Mouse (Mus musculus) cerebellum, postnatal 36 days (tissue): ENCODE measurements around the gene Cdyl.
A peak's percentile ranks its signal among the peaks of the same experiment; 100 is the strongest.

Source experiments
- DNase-seq, 2 experiments: peaks; one replicate each; pipeline ENCODE4 v3.0.0; 2021 to 2022; ENCODE audit warnings: mixed read lengths in 2 of 2

Cdyl gene

DNA sequence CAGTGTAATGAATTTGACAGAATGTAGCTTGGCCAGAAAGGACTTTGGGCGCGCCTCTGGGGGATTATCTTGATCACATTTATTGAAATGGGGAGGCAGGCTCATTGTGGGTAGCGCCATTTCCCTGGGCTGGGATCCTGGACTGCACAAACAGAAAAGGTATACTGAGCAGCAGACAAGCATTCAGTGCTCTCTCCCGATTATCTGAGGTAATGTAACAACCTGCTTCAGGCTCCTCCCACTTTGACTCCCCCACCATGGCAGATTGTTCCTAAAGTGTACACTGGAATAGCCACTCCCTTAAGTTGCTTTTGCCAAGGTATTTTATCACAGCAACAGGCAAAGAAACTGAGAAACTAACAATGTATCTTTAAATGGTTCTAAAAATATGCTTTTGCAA is 58.0 kb downstream of the Cdyl start:
- no peak for DNase-seq

DNA sequence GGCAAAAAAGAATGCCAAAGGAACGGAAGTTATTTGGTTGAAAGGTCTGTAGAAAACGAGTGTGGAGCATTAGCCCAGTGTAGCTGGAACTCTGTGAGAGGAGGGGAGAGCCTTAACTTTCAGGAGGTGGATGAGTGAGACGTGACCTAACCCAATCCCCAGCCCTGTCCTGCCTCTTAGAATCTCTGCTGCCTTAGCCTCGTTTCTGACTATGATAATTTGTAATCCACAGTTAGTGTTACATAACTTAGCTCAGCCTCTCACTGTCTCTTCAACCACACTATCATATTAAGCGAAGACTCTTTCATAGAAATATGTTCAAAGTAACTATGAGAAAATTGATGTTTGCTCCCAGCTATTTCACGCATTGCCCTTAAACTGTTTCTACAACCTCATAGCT is 59.9 kb downstream of the Cdyl start:
- no peak for DNase-seq

DNA sequence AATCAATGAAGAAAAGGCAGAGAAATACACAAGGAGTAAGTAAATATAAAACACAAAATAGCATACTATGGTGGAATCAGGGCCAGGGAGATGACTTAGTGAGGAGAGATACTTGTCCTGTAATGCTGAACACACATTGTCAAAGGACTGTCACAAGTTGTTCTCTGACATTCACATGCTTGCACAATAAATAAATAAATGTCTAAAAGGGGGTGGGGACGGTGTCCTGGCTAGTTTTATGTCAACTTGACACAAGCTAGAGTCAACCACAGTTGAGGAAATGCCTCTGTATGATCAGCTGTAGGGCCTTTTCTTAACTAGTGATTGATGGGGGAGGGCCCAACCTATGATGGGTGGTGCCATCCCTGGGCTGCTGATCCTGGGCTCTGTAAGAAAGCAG is 63.4 kb downstream of the Cdyl start:
- DNase-seq: no peak

DNA sequence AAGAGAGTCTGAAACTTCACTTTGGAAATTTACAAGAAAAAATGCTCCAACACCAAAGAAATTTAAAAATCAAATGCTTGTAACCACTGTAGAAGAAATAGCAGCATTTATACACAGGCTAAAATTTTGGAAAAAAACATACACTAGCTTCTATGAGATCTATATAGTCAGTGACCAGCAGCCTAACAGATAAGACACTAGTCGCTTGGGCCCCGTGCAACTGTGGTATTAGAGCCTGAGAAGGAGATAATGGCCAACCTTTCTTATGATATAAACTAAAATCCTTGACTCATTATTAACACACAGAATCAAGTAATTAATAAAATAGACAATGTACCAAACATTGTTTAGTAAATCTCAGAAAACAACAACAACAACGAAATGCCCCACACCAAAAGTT is 66.4 kb downstream of the Cdyl start:
- no peak for DNase-seq

DNA sequence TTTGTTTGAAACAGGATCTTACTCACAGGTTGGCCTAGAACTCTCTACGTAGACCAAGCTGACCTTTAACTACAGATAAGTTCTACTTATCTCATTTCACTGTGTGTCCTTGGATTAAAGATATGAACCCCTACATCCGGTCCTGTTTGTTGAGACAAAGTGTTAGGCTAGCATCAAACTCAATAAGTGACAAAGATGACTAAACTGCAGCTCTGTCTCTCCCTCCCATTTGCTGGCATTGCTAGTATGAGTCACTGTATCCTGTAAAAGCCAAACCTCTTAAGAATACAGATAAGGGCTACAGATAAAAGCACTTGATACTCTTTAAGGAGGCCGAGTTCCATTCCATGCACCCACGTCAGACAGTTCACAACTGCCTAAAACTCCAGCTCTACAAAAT is 72.5 kb downstream of the Cdyl start:
- DNase-seq: no peak

DNA sequence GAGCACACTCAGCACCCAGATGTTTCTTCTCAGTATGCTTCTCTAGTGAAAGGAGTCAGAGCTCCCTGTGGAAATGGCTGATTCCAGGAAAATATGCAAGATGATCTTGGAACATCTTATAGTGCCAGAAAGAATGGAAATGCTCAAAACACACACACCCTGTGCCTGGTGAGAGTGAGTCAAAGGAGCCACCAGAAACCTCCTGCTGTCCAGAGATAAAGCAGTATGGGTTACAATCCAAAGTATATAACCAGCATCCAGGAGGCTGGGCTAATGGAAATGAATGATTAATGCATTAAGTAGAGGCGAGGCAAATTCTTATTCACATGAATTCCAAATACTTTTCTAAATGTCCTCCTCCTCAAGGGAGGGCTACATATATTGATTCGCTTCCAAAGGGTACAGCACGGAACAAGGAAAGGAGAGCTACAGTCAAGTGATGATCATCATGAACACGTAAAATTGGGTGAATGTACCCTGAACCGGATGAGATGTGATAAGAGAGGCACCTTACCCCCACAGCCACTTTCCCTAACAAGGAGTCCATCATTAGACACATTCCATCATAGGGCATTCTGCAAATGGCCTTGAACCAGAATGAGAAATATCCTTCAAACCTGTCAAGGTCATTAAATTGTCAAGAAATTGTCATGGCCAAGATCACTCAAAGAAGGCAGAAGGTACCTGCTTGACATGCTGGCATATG is 73.4 kb downstream of the Cdyl start:
- DNase-seq: no peak

DNA sequence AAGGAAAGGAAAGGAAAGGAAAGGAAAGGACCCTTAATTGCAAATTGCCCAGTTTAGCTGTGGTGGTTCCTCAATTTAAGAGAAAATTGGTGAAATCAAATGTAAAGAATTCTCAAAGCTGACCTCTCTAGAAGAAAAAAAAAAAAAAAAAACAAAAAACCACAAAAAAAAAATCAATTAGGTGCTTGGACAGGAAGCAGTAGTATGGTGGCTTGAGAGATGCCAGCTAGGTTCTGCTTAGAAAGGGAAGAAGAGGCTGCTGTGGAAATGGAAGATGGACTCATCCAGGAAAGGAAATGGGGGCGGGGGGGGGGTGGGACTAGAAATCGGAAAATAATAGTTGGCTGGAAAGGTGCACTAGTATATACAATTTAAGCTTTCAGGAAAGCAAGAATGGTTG is 77.9 kb downstream of the Cdyl start:
- DNase-seq: no peak

DNA sequence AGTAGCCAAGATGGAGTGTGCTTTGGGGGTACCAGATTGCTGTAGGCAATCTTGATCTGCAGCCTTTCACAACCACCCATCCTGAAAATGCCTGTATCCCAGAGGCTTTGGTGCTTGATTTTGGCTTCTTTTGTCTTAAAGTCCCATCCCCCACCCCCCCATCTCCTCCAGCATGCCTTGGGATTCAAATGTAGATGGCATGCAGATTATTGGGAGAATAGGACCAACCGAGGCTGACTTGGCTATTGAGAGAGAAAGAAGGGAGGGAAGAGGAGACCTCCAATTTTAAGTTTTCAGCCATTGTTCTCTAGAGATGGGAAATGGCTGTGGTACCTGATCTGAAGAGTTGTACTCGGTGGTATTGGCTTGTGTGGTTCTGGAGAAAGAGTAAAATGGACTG is 78.6 kb downstream of the Cdyl start:
- no peak for DNase-seq

DNA sequence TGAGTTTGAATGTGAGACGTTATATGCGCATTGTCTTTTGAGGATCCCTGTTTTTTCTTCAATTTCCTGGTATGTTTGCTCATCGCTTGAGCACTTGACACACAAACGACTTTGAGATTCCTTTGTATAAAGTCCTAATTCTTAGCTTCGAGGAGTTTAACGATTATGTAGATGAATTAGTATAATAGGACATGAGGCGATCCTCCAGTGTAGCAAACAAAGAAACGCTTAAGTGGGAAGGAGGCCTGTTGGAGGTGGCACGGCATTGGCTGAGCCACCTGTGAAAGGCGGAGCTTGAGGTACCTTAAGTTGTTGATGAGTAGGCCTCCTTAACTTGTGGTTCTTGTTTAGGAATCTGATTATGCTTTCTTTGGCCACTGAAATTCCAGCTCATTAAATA is 79.8 kb downstream of the Cdyl start:
- no peak for DNase-seq

DNA sequence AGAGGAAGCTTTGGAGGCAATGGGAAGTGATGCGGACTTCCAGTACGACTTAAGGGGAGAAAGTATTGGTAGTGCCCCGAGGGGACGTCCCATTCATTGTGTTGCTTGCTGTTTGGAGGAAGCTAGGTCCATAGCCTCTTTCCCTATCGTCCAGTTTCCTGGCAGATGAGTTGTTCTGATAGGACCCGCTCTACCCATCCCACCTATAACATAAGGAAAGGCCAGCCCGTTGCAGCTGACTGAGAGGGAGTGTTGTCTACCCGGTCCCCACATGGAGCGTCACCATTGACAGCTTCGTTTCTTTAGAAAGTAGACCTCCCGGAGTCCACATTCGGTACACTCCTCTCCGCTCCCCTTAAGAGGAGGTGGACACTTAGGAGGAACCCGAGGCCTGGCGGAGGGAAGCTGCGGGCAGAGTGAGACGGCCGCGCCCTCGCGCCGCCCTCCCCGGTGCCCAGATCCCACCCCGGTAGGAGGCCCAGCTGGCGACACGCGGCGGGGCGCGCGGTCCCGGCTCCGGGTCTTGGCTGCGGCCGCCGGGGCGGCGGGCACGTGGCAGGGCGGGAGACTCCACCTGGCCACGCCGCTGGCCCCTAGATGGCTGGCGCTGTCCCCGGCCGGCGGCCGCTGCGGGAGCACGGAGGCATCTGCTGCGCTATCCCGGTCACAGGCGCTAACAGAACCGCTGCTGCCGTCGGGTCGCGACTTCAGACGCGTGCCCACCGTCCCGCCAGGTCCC is 80.8 kb downstream of the Cdyl start:
- DNase-seq: peak; percentile 68 to 75

DNA sequence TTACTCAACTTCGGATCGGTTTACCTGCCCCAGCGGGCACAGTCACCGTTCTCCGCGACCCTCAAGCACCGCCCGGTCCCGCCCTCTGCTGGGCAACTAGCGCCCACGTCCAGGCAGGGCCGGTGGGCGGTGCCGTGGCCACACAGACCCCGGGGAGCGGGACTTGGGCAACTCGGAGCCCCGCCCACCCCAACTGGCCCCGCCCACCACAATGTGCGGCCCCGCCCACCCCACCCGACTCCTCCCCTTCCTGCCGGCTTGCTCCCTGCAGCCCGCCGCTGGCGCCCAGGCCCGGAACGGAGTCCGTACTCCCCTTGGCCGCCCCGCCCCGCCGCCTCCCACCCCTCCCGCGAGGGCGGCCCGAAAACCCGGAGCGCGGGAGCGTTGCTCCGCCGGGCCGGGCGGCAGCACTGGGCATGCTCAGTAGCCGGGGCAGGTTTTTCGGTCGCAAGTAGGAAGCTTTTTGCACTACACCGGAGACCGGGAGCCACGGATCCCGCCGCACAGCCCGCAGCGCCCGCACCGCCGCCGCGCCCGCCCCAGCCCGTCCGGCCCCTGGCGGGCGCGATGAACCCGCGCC is 81.5 kb downstream of the Cdyl start:
- DNase-seq: peak; percentile 80 to 89

DNA sequence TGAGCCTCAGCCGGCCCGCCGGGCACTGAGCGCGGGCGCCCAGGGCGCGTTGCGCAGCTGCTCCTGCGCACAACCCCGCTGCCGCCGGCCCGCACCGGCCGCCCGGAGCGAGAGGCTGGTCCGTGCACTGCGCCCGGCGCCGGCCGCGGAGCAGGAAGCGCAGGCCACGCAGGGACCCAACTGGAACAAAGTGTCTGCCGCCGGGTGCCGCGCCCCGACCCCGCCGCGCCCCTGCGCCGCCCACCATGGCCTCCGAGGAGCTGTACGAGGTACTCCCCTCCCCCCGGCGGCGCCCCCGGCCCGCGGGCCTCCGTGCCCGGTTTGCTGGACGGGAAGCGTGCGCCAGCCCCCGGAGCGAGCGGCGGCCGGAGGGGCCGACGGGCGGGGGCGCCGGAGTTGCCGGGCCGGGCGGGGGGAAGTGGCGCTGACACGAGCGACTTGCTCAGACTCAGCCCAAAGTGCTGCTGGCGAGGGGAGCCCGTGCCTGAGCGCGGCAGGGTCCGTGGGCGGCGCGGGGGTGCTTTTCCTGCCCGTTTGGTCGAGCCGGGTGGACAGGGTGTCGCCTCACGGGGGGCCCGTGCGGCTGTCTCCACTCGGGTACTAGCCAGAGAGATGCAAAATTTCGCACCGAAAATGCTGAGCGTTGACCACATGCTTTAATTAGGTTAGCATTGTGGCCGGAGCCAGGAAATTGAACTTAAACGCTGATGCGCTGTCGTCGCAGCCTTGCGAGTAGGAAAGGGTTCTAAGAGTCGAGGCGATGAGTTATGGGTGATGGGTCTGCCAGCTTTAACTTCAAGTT is 82.2 kb downstream of the Cdyl start:
- peak; percentile 45 to 57 for DNase-seq

DNA sequence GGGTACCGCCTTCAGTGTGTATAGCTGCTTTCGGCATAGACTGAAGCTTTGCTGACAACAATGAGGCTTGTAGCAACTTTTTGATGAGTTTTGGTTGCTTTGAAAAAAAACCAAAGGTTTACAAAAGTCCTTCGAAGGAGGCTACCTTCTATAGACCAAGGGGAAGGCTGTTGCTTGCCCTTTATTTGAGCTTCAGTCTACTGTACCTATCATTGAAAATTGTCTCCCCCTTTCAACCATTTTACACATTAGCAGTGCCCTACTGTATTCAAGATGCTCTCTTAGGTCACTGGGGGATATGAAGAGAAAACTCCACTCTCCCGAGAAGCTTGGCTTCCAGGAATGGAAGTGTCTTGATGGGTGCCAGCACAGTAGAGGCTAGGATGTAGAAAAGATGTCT is 83.1 kb downstream of the Cdyl start:
- DNase-seq: no peak

DNA sequence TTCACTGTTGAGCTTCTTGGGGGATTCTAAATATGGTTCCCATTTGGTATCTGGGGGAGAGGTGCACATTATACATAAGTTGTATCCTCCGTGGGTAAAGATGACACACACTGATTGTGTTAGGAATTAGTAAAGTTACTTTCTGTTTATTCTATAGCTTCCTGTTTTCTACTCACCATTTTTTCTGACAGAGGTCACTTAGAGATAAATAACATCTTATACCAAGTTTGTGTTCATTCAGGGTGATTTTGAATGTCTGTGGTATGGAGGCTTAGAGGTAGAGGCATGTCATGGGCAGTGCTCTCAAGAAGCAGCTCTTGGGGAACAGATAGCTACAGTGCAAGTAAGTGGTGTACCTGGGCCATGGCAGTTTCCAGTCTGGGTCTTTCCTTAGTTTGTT is 83.6 kb downstream of the Cdyl start:
- no peak for DNase-seq

DNA sequence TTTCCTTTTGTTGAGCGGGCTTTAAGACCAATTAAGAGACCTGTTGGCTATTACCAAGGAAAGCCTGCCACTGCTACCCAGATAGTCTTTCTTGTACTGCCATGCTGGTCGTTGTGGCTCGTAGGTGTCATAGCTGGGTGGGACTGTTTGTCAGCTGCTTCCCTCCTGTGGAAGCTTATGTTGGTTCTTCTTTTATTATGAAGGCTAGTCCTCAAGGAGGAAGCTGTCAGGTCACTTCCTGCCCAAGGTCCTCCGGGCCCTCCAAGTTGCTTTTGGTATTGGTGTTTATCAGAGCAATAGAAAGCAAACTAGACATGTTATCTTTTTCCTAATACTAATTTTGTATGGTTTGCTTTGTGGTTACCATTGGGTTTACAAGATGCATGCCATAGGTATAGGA is 89.6 kb downstream of the Cdyl start:
- DNase-seq: peak in 1 of 2 experiments; percentile 1

DNA sequence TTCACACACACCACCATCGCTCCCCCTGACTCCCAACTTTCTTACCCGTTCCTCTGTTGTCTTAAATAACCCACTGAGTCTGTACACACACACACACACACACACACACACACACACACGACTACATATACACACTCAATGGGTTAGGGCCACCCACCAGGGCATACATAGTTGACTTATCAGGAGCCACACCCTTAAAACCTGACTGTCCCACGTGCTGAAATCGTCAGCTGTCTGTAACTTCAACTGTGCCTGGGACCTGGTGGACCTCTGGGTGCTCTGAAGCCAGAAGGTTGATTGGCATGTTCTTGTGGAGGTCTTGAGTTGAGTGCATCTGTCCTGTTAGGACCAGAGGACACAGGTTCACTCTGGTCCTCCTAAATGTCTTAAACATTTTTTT is 90.0 kb downstream of the Cdyl start:
- DNase-seq: peak in 1 of 2 experiments; percentile 0

DNA sequence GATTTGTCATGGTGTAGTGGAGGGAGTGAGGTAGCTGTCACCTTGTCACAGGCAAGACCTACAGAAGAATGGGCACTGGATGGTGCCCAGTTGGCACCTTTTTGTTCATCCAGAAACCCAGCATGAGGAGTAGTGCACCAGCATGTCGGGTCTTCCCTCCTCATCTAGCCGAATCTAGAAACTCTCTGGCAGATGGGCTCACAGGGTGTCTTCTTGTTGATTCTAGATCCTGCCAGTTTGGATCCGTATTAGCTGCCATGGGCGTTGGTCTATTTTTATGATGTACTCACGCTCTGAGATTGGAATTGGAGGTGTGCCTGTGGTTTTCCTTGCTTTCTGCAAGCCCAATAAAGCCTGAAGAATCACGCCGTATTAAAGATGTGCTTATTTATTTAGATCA is 92.4 kb downstream of the Cdyl start:
- peak; percentile 68 to 75 for DNase-seq

DNA sequence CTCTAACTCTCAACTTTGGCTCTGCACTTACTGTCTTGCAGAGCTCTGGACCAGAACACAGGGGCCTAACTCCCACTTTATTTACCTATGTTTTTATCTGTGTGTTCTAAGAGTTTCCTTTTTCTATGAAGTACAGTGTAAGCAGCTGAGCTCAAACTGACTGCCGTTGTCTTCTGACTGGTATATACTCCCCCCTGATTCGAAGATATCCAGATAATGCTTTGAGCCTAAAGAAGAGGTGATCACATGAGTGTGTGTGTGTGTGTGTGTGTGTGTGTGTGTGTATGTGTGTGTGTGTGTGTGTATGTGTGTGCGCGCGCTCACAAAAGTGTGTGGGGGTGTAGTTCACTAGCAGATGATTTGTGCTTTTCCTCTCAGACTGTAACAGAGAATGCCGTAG is 95.4 kb downstream of the Cdyl start:
- DNase-seq: no peak

DNA sequence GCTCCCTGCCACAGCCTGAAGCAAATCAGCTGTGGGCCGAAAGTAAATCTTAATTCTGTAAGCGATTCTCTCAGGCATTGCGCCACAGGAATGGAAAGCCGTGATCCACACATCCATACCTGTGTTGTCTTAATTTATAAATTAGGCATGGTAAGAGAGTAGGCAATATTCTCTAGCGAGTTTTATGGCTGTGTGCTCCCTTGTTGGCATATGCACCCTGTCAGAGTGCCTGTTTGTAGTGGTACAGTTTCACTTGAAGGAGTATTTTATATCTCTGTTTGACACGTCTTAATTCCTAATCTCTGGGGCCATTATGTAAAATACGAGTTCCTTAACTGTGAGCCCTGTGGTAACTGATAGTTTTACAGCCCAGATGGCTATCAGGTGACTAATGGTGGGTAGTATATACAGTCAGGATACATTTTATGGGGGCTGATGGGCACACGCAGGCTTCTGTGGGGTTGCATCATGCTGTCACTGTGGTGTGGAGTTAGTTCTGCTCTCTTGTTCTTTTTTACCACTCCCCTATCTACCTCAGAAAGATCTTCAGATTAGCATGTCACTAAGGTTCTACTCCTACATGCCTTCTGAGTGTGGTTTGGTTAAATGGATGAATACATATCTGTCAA is 96.1 kb downstream of the Cdyl start:
- no peak for DNase-seq

DNA sequence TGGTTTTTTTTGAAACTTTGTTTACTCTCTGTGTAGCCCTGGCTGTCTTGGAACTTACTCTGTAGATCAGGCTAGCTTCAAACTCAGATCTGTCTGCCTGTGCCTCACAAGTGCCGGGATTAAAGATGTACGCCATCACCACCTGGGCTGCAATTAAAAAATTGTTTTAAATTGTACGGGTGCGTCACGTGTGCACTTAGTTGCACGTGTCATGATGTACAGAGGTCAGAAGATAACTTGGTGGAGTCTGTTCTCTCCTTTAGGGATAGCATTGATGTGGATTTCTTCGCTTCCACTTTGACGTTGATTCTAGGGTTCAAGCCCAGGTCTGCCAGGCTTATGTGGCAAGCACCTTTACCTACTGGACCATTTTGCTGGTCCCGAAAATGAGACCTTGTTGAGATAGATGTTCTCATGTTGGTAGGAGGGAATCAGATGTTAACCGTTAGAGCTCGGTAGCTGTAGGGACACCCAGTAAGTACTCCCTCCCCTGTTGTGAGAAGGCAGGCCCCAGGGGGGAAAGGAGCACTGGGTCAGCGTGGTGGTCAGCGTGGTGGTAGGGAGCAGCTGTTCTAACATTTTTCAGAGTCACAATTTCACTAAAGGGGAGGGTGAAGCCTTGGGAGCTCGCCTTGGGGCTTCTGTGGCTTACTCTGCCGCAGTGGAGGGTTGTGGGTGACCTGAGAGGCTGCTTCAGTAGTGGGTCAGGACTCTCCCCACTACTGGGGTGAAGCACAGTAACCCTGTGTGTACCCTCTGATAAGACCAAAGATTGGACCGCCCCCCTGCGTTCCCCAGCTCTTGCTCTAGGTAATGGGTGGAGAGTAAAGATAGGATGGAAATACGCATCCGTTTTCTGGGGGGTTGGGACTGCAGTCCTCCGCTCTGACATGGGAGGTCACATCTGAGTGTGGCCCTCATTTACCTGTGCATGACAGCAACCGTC is 97.0 kb downstream of the Cdyl start:
- no peak for DNase-seq

DNA sequence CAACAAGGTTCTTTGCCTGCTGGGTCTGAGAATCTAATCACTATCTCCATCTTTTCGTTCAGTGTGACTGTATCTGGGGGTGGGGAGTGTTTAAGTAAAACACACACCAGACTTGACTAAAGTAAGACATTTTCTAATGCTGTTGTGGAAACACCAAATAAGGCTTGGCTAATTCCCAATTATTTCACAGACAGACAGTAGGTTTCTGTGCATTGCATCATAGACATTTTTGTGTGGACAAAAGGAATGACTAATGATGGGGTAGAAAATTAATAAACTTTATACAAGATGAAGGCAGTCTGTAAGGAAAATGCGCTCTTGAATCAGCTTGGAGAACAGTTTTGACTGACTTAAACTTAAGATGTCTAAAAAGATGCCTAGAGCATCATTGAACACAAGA is 100.7 kb downstream of the Cdyl start:
- no peak for DNase-seq

DNA sequence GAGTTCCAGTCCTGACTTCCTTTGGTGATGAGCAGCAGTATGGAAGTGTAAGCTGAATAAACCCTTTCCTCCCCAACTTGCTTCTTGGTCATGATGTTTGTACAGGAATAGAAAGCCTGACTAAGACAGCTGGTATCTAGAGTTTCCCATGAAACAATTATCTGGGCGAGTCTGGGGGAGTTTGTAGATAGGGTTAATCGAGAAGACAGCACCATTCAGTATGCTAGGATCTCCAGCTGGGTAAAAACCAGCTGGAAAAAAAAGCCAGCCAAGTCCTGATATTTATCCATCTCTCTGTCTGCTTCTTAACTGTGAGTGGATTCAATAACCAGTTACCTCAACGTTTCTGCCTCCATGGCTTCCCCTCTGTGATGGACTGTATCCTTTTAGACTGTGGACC is 104.9 kb downstream of the Cdyl start:
- no peak for DNase-seq
